Mouse (Mus musculus) cerebellum, postnatal 4 days (tissue): ENCODE measurements at regions not wholly inside any gene's neighbourhood (a gene's known extent, or its start where the extent isn't known, plus 50 kb on each side); places are given as distances from the start of the nearest gene placed in this dataset.

Experiments
- DNase-seq, 2 experiments: peaks; one replicate each; pipeline ENCODE4 v3.0.0; 2022; ENCODE audit warnings: low spot score in 2 of 2, mixed read lengths in 1 of 2

GRCm38 (mm10) chr5:49645781-49646180 lies 121.1 kb upstream of the Kcnip4 start:
- DNase-seq = no peak

- DNase-seq = no peak
Measured at GRCm38 (mm10) chr5:49644606-49645005, 119.9 kb upstream of the Kcnip4 start.

- DNase-seq = no peak
Measured at GRCm38 (mm10) chr5:49642439-49642838, 117.7 kb upstream of the Kcnip4 start.

- DNase-seq = no peak
Measured at GRCm38 (mm10) chr5:49641206-49641830, 116.6 kb upstream of the Kcnip4 start.

- DNase-seq = no peak
Measured at GRCm38 (mm10) chr5:49639637-49640036, 114.9 kb upstream of the Kcnip4 start.

GRCm38 (mm10) chr5:49620152-49620551 lies 95.4 kb upstream of the Kcnip4 start:
- DNase-seq = no peak

- DNase-seq = no peak
Measured at GRCm38 (mm10) chr5:49606761-49607160, 82.1 kb upstream of the Kcnip4 start.

GRCm38 (mm10) chr5:49580777-49581176 lies 56.1 kb upstream of the Kcnip4 start:
- no peak for DNase-seq

- no peak for DNase-seq
Measured at GRCm38 (mm10) chr5:49575901-49576300, 51.2 kb upstream of the Kcnip4 start.
